Mouse (Mus musculus): ENCODE measurements around the gene Tgif2. TPM values are rescaled to one million over a fixed set of nuclear protein-coding genes. Genes with fewer than 3 reads are reported as not detected.
"Not testable (repeated sequence)": the region's sequence is repeated elsewhere in the genome, so short reads cannot be mapped to it uniquely, and the experiment has no call there.

Tgif2 gene
- total and polyA plus RNA-seq, 2 experiments: 0.28 to 0.77 TPM

GRCm38 (mm10) chr2:156847653-156848052, 7.8 kb downstream of the Tgif2 start:
- no peak for DNase-seq (ENCODE audit: extremely low read depth, low read depth, low spot score)
- Histone ChIP-seq H3K36me3 (ENCODE audit: control insufficient read depth, insufficient read depth, low read length) (no peaks in the 10 kb centered on the region), H3K4me3 (ENCODE audit: insufficient read depth, low read depth, low read length) (no peak overlapping the region), H3K27me3 (ENCODE audit: control insufficient read depth, insufficient read depth, low read length) (no peaks in the 10 kb centered on the region), H3K79me2 (ENCODE audit: control insufficient read depth, insufficient read depth, low read length) (no peaks in the 10 kb centered on the region), H3K27ac (replicated peaks; ENCODE audit: insufficient read depth, low read depth, low read length) (no peak overlapping the region), H3K4me1 (ENCODE audit: control insufficient read depth, insufficient read depth, low read length) (0 out of 2 replicates have a peak, but pooled peaks cover 3% of the 10 kb centered on the region), H3K9ac (ENCODE audit: low read depth, low read length) (no peak overlapping the region)
- 66% methylated on average over 6 of the region's 6 CpGs for WGBS
- TF ChIP-seq POLR2A (IDR thresholded peaks at IDR 0.05; ENCODE audit: extremely low read depth, insufficient read depth, low read length) (no peak), CTCF (IDR thresholded peaks at IDR 0.05; ENCODE audit: low read depth, low read length) (no peak)

DNA sequence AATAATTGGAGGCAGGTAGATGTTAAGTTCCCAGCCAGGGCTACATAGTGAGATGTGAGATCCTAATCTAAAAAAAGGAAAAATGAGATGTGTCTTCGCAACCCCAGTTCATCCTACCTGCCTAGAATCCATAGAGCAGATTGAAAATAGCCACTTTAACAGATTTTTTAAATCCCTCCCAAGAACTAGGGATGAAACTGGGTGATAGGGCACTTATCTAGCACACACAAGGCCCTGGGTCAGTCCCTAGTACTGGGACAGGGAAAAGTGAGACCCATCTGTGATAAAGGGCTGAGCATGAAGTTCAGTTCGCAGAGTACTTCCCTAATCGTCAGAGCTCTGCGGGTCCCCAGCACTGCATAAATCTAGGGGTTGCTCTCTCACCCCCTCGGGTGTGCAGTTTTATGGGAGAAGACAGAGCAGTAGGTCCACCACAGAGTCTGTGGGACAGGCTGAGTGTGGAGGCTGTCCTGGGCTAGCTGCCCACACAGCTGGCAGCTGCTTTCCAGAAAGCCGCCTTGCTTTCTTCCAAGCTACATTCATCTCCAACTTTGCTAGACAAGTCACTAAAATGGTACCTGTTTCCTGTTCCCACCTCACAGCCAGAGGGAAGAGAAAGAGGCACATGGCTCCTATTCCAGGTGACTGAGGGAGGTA, 8.8 kb downstream of the Tgif2 start:
- no peak overlapping the region for H3K27ac ChIP-seq (replicated peaks; ENCODE audit: insufficient read depth, low read depth, low read length)
- WGBS: 66% methylated on average over 6 of the region's 6 CpGs
- no peaks in the 10 kb centered on the region for H3K36me3 ChIP-seq (ENCODE audit: control insufficient read depth, insufficient read depth, low read length)

DNA sequence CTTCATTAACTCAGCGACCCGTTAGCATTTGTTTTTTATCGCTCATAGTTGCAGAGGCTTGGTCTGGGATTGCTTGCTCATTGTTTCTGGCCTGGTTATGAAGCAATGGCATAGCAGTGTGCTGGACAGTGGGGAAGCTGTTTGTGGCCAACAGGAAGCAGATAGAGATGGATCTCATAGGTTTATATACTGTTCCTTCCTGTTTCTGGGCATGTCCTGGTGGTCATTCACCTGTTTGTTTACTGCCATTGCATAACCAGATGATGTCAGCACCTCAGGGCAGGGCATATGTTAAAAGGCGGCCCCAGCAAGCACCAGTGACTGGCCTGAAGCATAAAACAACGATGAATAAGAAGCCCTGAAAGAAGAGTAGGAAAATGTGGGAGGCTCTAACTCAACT, 10.7 kb downstream of the Tgif2 start:
- no peak overlapping the region for H3K27ac ChIP-seq (replicated peaks; ENCODE audit: insufficient read depth, low read depth, low read length)
- no peaks in the 10 kb centered on the region for H3K27me3 ChIP-seq (ENCODE audit: control insufficient read depth, insufficient read depth, low read length)
- H3K9ac ChIP-seq (ENCODE audit: low read depth, low read length): no peak overlapping the region
- no peak for TF ChIP-seq CTCF (IDR thresholded peaks at IDR 0.05; ENCODE audit: low read depth, low read length)
- no peak for TF ChIP-seq POLR2A (IDR thresholded peaks at IDR 0.05; ENCODE audit: extremely low read depth, insufficient read depth, low read length)
- no peaks in the 10 kb centered on the region for H3K79me2 ChIP-seq (ENCODE audit: control insufficient read depth, insufficient read depth, low read length)
- WGBS: 27% methylated on average over 5 of the region's 5 CpGs
- DNase-seq (ENCODE audit: extremely low read depth, low read depth, low spot score): peak; percentile 68
- no peaks in the 10 kb centered on the region for H3K36me3 ChIP-seq (ENCODE audit: control insufficient read depth, insufficient read depth, low read length)
- H3K4me3 ChIP-seq (ENCODE audit: insufficient read depth, low read depth, low read length): no peak overlapping the region
- H3K4me1 ChIP-seq (ENCODE audit: control insufficient read depth, insufficient read depth, low read length): 0 out of 2 replicates have a peak, but pooled peaks cover 3% of the 10 kb centered on the region

More for the DNA sequence above, 8.8 kb downstream of the Tgif2 start:
- no peak for TF ChIP-seq CTCF (IDR thresholded peaks at IDR 0.05; ENCODE audit: low read depth, low read length)
- no peak for TF ChIP-seq POLR2A (IDR thresholded peaks at IDR 0.05; ENCODE audit: extremely low read depth, insufficient read depth, low read length)
- Histone ChIP-seq H3K4me1 (ENCODE audit: control insufficient read depth, insufficient read depth, low read length) (0 out of 2 replicates have a peak, but pooled peaks cover 3% of the 10 kb centered on the region), H3K4me3 (ENCODE audit: insufficient read depth, low read depth, low read length) (no peak overlapping the region), H3K27me3 (ENCODE audit: control insufficient read depth, insufficient read depth, low read length) (no peaks in the 10 kb centered on the region), H3K79me2 (ENCODE audit: control insufficient read depth, insufficient read depth, low read length) (no peaks in the 10 kb centered on the region), H3K9ac (ENCODE audit: low read depth, low read length) (no peak overlapping the region)
- no peak for DNase-seq (ENCODE audit: extremely low read depth, low read depth, low spot score)

- H3K4me1 ChIP-seq (ENCODE audit: control insufficient read depth, insufficient read depth, low read length); H3K9ac ChIP-seq (ENCODE audit: low read depth, low read length); H3K27me3 ChIP-seq (ENCODE audit: control insufficient read depth, insufficient read depth, low read length); H3K4me3 ChIP-seq (ENCODE audit: insufficient read depth, low read depth, low read length); H3K36me3 ChIP-seq (ENCODE audit: control insufficient read depth, insufficient read depth, low read length); DNase-seq (ENCODE audit: extremely low read depth, low read depth, low spot score); H3K27ac ChIP-seq (replicated peaks; ENCODE audit: insufficient read depth, low read depth, low read length); H3K79me2 ChIP-seq (ENCODE audit: control insufficient read depth, insufficient read depth, low read length): not testable (repeated sequence)
- WGBS: 77% methylated on average over 9 of the region's 13 CpGs
Observed at GRCm38 (mm10) chr2:156853584-156853983, 13.8 kb downstream of the Tgif2 start.

DNA sequence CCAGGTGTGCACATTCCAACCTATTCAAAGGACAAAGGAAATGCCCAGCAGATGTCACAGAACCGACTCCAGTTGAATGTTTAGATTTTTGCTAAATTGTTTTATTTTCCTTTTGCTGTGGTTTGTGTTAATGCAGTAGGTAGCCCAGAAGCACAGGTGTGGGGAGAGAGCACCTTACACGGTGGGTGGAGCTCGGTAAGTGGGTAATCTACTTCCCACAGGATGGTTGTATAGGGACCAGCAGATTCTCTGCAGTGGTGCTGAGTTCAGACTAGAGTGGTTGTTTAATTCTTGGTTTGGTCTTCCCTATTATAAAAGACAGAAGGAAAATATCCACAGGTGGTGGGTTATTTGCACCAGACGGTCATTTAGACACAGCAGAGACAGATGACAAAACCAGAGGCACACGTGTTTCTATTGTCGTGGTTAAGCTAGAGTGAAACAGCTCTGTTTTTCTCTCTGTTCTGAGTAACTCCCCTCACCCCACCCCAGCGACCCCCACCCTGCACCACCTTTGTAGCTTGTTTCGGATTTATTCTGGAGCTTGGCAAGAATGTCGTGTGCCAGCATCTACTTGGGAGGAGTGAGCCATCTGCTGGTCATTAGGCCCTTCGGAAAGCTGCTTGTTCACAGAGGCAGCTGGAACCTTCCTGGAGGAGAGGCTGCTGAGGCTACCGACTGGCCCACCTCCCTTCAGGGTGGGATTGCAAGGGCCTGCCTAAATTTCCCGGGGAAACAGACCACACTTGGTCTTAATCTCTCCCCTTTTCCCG, 14.4 kb downstream of the Tgif2 start:
- peak; percentile 49; the same call in 1 of the 2 replicates for TF ChIP-seq CTCF (IDR thresholded peaks at IDR 0.05; ENCODE audit: low read depth, low read length)
- not testable (repeated sequence) for H3K4me3 ChIP-seq (ENCODE audit: insufficient read depth, low read depth, low read length); H3K27me3 ChIP-seq (ENCODE audit: control insufficient read depth, insufficient read depth, low read length); H3K36me3 ChIP-seq (ENCODE audit: control insufficient read depth, insufficient read depth, low read length); H3K27ac ChIP-seq (replicated peaks; ENCODE audit: insufficient read depth, low read depth, low read length); H3K9ac ChIP-seq (ENCODE audit: low read depth, low read length); H3K79me2 ChIP-seq (ENCODE audit: control insufficient read depth, insufficient read depth, low read length); H3K4me1 ChIP-seq (ENCODE audit: control insufficient read depth, insufficient read depth, low read length)
- 59% methylated on average over 13 of the region's 13 CpGs for WGBS
- peak; percentile 24 for DNase-seq (ENCODE audit: extremely low read depth, low read depth, low spot score)

DNA sequence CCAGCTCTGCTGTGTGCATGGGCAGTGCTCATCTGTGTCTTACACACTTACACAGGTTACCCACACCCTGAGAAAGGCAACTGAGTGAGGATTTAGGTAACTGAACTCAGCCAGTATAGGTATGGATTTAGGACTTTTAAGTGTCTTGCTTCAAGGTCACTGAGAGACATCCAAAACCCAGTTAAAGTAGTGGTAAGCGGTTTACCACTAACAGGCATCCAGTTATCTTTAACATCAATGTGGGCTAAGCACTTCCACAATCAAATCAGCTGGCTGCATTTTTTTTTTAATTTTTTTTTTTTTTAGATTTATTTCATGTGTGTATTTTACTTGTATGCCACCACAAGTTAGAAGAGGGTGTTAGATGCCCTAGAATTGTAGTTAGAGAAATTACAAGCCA, 16.5 kb downstream of the Tgif2 start:
- WGBS: 95% methylated on average over 1 of the region's 1 CpGs
- DNase-seq (ENCODE audit: extremely low read depth, low read depth, low spot score): no peak
- TF ChIP-seq CTCF (IDR thresholded peaks at IDR 0.05; ENCODE audit: low read depth, low read length) (no peak), POLR2A (IDR thresholded peaks at IDR 0.05; ENCODE audit: extremely low read depth, insufficient read depth, low read length) (no peak)
- no peak overlapping the region for H3K27ac ChIP-seq (replicated peaks; ENCODE audit: insufficient read depth, low read depth, low read length)
- H3K9ac ChIP-seq (ENCODE audit: low read depth, low read length): no peak overlapping the region
- no peaks in the 10 kb centered on the region for H3K4me1 ChIP-seq (ENCODE audit: control insufficient read depth, insufficient read depth, low read length)
- H3K79me2 ChIP-seq (ENCODE audit: control insufficient read depth, insufficient read depth, low read length): no peaks in the 10 kb centered on the region; the same call in 1 of the 2 replicates
- no peaks in the 10 kb centered on the region for H3K27me3 ChIP-seq (ENCODE audit: control insufficient read depth, insufficient read depth, low read length)
- peaks cover 3% of the 10 kb centered on the region; the same call in 1 of the 2 replicates for H3K36me3 ChIP-seq (ENCODE audit: control insufficient read depth, insufficient read depth, low read length)
- H3K4me3 ChIP-seq (ENCODE audit: insufficient read depth, low read depth, low read length): no peak overlapping the region
